In the genomic region with DNA sequence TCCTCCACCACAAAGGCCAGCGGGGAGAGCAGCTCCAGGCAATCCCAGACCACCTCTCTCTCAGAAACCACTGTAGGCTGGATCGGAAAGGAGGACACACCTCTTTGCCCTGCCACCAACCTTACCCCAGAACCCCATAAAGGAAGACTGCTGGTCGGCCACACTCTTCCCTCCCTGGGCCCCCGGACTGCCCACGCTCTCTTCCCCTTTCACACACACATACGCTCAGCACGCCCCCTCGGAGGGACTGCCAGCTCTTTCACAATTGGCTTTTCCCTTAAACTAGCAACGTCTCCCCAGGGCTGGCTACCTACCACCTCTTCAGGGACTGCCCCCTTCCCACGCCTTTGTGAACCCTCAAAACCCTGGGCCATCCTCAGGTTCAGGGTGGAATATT, we compare ENCODE assay signal across 15 mouse cellular contexts. TPM values are rescaled to one million over a fixed set of nuclear protein-coding genes. Genes with fewer than 3 reads are reported as not detected.
A peak's percentile ranks its signal among the peaks of the same experiment; 100 is the strongest.
DNase-seq lines count a peak whose midpoint lies in the region; ATAC-seq and TF ChIP-seq lines count a peak whose summit lies in the region.
"Had no signal": no experiment of that assay in that cellular context is flagged by ENCODE, and none has a peak within 500 bp of the region (broad histone marks: within the 10 kb centered on the region; RNA-seq: fewer than 3 reads in every experiment).

No protein-coding gene starts in this region.

- ATAC-seq in lung, embryonic 14.5 days (ENCODE audit: insufficient read depth): no peak
- ATAC-seq in embryonic facial prominence, embryonic 11.5 days (replicated peaks; ENCODE audit: insufficient number of reproducible peaks, low FRiP score, low TSS enrichment, low read depth): no peak
- ATAC-seq in frontal cortex, adult (ENCODE audit: low TSS enrichment): no peak

- no peak for TF ChIP-seq POLR2A in lung, adult 2 months (IDR thresholded peaks at IDR 0.05; ENCODE audit: borderline replicate concordance, extremely low read depth, low read depth, low read length)

- H3K4me2 ChIP-seq in lung, embryonic 14.5 days: no peak overlapping the region
- H3K4me2 ChIP-seq in embryonic facial prominence, embryonic 11.5 days (ENCODE audit: low read depth, low read length): no peak overlapping the region
- H3K4me2 ChIP-seq: neural tube, embryonic 15.5 days had no signal

- no peaks in the 10 kb centered on the region for H3K9me3 ChIP-seq in lung, embryonic 14.5 days (ENCODE audit: low read depth, low read length)
- no peaks in the 10 kb centered on the region for H3K9me3 ChIP-seq in embryonic facial prominence, embryonic 11.5 days (replicated peaks; ENCODE audit: control insufficient read depth, low read length)
- H3K9me3 ChIP-seq: neural tube, embryonic 15.5 days had no signal

- no peak for DNase-seq in lung, embryonic 14.5 days
- no peak for DNase-seq in lung, adult 2 months
- DNase-seq in embryonic facial prominence, embryonic 11.5 days (ENCODE audit: low spot score): no peak
- DNase-seq in induced T-regulatory cell, adult 2 months (ENCODE audit: low read depth): peak; percentile 47
- peak; percentile 40 to 45 for DNase-seq in lung, postnatal 4 days
- no peak for DNase-seq in thymus, postnatal 36 days
- DNase-seq in adrenal gland, postnatal 36 days: no peak
- DNase-seq: adrenal gland, adult 2 months; cerebellum, adult 11 months; gastrocnemius, postnatal 14 days; heart, postnatal 10 days; kidney, adult 8-10 months; thymus, postnatal 25 days had no signal

- no peak overlapping the region for H3K4me3 ChIP-seq in lung, embryonic 14.5 days (ENCODE audit: low read depth, low read length)
- H3K4me3 ChIP-seq in lung, adult 2 months (replicated peaks; ENCODE audit: extremely low read depth, low read depth, low read length): no peak overlapping the region
- no peak overlapping the region for H3K4me3 ChIP-seq in embryonic facial prominence, embryonic 11.5 days (ENCODE audit: low read depth, low read length)
- H3K4me3 ChIP-seq: neural tube, embryonic 15.5 days had no signal

- H3K36me3 ChIP-seq in lung, embryonic 14.5 days (ENCODE audit: insufficient read depth): peaks cover 88% of the 10 kb centered on the region
- peaks cover 9% of the 10 kb centered on the region for H3K36me3 ChIP-seq in embryonic facial prominence, embryonic 11.5 days (replicated peaks; ENCODE audit: control insufficient read depth, insufficient read depth, low read depth, low read length)
- H3K36me3 ChIP-seq: neural tube, embryonic 15.5 days had no signal

- WGBS in lung, embryonic 14.5 days: 68% methylated on average over 10 of the region's 10 CpGs
- WGBS in lung, adult 2 months: 75% methylated on average over 10 of the region's 10 CpGs
- WGBS in embryonic facial prominence, embryonic 11.5 days: 81% methylated on average over 9 of the region's 10 CpGs

- H3K4me1 ChIP-seq in lung, embryonic 14.5 days (ENCODE audit: insufficient read depth): 0 out of 2 replicates have a peak, but pooled peaks cover 6% of the 10 kb centered on the region
- H3K4me1 ChIP-seq in lung, adult 2 months (ENCODE audit: control insufficient read depth, insufficient read depth, low read length): no peaks in the 10 kb centered on the region
- H3K4me1 ChIP-seq in embryonic facial prominence, embryonic 11.5 days (ENCODE audit: control insufficient read depth, insufficient read depth, low read length): no peaks in the 10 kb centered on the region

- peak overlapping the region; percentile 15; the same call in 1 of the 2 replicates for H3K27ac ChIP-seq in lung, embryonic 14.5 days (ENCODE audit: low read depth)
- H3K27ac ChIP-seq in embryonic facial prominence, embryonic 11.5 days (replicated peaks; ENCODE audit: low read depth, low read length): no peak overlapping the region
- H3K27ac ChIP-seq: neural tube, embryonic 15.5 days had no signal

- no peak overlapping the region for H3K9ac ChIP-seq in lung, embryonic 14.5 days
- H3K9ac ChIP-seq in embryonic facial prominence, embryonic 11.5 days (replicated peaks; ENCODE audit: low read length): peak overlapping the region; percentile 25
- H3K9ac ChIP-seq: neural tube, embryonic 15.5 days had no signal

- no peaks in the 10 kb centered on the region for H3K27me3 ChIP-seq in lung, embryonic 14.5 days (ENCODE audit: insufficient read depth, low read length)
- no peaks in the 10 kb centered on the region for H3K27me3 ChIP-seq in embryonic facial prominence, embryonic 11.5 days (ENCODE audit: control insufficient read depth, insufficient read depth, low read length)
- H3K27me3 ChIP-seq: neural tube, embryonic 15.5 days had no signal

- no peak for TF ChIP-seq CTCF in lung, embryonic 14.5 days (IDR thresholded peaks at IDR 0.05; ENCODE audit: low read depth)
- no peak for TF ChIP-seq CTCF in lung, adult 2 months (IDR thresholded peaks at IDR 0.05; ENCODE audit: insufficient read depth, low read length)

RNA-seq across cellular contexts. Expression of gene Ccnd2, which starts 8.9 kb away (rescaled TPM):
- 660 and 684 TPM in 2 replicates for polyA plus RNA-seq in lung, embryonic 14.5 days (2014; fragmentation: Nextera tagmentation; extraction: Ambion mirVana)
- polyA plus RNA-seq in lung, adult 2 months (2012; rRNA removed): 47.8 and 51.0 TPM in 2 replicates
- 957 and 1,016 TPM in 2 replicates for polyA plus RNA-seq in embryonic facial prominence, embryonic 11.5 days (2014; fragmentation: Nextera tagmentation; extraction: Ambion mirVana)
- 100 to 1,000 TPM; 366 to 550 TPM for total RNA-seq in adrenal gland, postnatal 36 days (2021)

RNA-seq across cellular contexts. Expression of gene Tigar, which starts 33.8 kb away (rescaled TPM):
- 3.0 and 3.5 TPM in 2 replicates for polyA plus RNA-seq in lung, embryonic 14.5 days (2014; fragmentation: Nextera tagmentation; extraction: Ambion mirVana)
- polyA plus RNA-seq in lung, adult 2 months (2012; rRNA removed): 2.7 and 4.1 TPM in 2 replicates
- polyA plus RNA-seq in embryonic facial prominence, embryonic 11.5 days (2014; fragmentation: Nextera tagmentation; extraction: Ambion mirVana): 4.4 and 5.0 TPM in 2 replicates
- total RNA-seq in adrenal gland, postnatal 36 days (2021): 10 to 100 TPM; 18.4 to 22.3 TPM

Comparison
In these comparisons a context has a peak if more than half of its experiments do, and no peak if none do; other contexts are left out.
1. DNase-seq: peak in induced T-regulatory cell, adult 2 months (single experiment) and lung, postnatal 4 days (2 of 2); none in lung, embryonic 14.5 days (single experiment), lung, adult 2 months (single experiment), embryonic facial prominence, embryonic 11.5 days (single experiment), thymus, postnatal 36 days (0 of 2) and adrenal gland, postnatal 36 days (0 of 2).
2. RNA of gene Ccnd2, which starts 8.9 kb away (polyA plus RNA-seq): 957 to 1,016 TPM in embryonic facial prominence, embryonic 11.5 days and 660 to 684 TPM in lung, embryonic 14.5 days; 47.8 to 51.0 TPM in lung, adult 2 months; every median in the first group is over 10 times any median in the second.